Mouse (Mus musculus) granulocyte monocyte progenitor cell, adult 5-6 weeks (primary cell): ENCODE results near the gene Morf4l1. TPM values are rescaled to one million over a fixed set of nuclear protein-coding genes. Genes with fewer than 3 reads are reported as not detected.
"Not testable (repeated sequence)": the region's sequence is repeated elsewhere in the genome, so short reads cannot be mapped to it uniquely, and the experiment has no call there.

Experiments used
- ATAC-seq: replicated peaks from 2 replicates; pipeline ENCODE4 v1.8.0; 2016; ENCODE audit warnings: mild to moderate bottlenecking, moderate TSS enrichment, inconsistent platforms; ENCODE audit not compliant: poor library complexity, severe bottlenecking
- total RNA-seq, 2 experiments: library from RNA; stranded (forward) in 1 of 2; stranded (reverse) in 1 of 2; fragments of 200-712, 200-1000 nt in 1 of 2; fragments of >200 nt in 1 of 2; fragmentation: Nextera tagmentation in 1 of 2; gene quantifications; 2 replicates each; pipeline ENCODE4 v1.2.3; 2014 to 2017

Morf4l1 gene
- total RNA-seq, 2 experiments from 2014 or later = 210 to 364 TPM

DNA sequence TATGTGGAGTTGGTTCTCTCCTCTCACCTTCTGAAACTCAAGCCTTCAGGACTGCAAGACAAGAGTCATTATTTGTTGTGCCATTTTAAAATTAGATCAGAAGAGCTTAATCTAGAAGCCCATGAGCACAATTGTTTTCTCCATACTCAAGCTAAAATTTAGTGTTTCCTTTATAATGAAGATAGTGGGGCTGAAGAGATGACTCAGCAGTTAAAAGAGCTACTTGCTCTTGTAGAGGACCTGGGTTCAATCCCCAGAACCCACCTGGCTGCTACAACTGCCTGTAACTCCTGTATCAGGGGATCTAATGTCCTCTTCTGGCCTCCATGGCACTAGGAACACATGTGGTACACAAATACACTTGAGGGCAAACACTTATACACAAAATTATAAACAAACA is 2.7 kb upstream of the Morf4l1 start:
- no peak for ATAC-seq

DNA sequence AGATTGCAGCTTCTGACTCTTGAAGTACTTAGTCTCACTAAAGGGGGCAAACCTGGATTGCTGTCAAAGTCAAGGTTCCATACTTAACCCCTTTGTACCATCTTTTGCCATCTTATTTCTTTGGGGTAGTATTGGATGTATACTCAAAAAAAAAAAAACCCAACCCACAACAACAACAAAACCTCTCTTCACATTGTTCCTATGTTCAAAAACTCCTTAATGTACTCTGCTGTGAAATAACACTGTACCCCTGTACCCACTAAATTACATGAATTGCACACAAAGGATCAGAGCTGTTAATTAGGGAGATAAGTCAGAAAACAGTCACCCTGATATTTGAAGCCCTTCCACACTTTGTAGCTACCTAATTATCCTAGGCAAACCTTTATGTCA is 730 bp upstream of the Morf4l1 start:
- no peak for ATAC-seq

DNA sequence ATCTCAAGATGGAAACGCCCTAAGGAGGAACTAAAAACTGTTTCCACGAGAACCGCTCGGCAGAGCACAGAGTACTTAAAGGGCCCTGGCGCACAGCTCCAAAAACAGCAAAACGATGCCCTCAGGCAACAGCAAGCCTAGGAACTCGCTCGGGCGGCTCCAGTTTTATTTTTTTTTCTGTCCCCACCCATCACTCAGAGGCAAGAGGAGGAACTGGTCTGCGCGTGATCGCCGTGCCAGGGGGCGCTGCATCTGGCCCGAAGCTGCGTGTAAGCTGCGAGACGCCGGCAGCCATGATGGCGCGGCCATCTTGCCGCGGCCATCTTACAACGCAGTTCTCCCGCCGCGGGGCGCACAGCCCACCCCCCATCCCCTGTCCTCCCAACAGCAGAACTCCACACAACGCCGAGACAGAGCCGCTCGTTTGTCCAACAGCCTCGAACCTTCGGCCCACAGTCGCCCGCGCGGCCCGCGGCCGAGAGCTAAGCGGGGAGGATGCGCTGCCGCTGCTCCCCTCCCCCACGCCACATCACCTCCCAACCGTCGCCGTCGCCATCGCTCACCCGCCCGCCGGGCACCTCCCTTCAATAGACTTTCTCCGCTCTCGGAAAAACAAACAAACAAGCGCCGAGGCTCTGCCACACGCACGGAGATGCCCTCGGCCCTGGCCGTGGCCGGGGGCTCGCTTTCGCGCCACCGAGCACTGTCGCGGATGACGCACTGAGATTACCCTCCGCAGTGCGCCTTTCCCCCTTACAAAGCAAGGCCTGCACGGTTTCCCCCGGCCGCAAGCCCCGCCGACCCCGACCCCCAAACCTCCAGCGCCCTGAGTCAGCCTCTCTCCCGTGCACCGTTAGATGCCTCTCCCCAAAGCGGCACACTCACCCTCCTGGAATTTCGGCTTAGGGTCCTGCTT is 665 bp downstream of the Morf4l1 start:
- peak; percentile 74 for ATAC-seq

- no peak for ATAC-seq
Observed at GRCm38 (mm10) chr9:90113151-90113550, 1.4 kb downstream of the Morf4l1 start.

DNA sequence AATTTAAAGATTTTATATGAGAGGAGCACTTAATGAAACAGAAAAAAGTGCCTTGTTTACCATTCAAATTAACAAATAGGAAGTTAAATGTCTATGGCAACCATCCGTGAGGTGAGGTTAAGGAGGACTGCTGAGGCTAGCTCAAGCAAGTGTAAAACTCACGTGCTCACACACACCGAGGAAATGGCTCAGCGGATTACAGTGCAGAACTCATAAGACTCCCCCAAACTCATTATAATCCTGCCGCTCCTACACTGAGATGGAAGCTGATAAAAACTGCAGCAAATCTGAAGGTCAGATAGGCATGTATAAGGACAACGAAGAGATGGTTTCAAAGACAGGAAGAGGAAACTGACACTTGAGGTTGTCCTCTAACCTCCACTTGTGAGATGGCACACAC is 5.2 kb downstream of the Morf4l1 start:
- no peak for ATAC-seq

- no peak for ATAC-seq
Observed at GRCm38 (mm10) chr9:90108272-90108671, 6.3 kb downstream of the Morf4l1 start.

GRCm38 (mm10) chr9:90106915-90107314 is 7.7 kb downstream of the Morf4l1 start:
- ATAC-seq = peak; percentile 57

GRCm38 (mm10) chr9:90105462-90105861 is 9.1 kb downstream of the Morf4l1 start:
- ATAC-seq = peak; percentile 76

- ATAC-seq = peak; percentile 53
Observed at GRCm38 (mm10) chr9:90100760-90101159, 13.8 kb downstream of the Morf4l1 start.

- ATAC-seq = 0 out of 2 replicates have a peak, but pooled peaks have one; percentile 53
Observed at GRCm38 (mm10) chr9:90098934-90099333, 15.6 kb downstream of the Morf4l1 start.

- peak; percentile 55 for ATAC-seq
Observed at GRCm38 (mm10) chr9:90089339-90090104, 25.1 kb downstream of the Morf4l1 start.

DNA sequence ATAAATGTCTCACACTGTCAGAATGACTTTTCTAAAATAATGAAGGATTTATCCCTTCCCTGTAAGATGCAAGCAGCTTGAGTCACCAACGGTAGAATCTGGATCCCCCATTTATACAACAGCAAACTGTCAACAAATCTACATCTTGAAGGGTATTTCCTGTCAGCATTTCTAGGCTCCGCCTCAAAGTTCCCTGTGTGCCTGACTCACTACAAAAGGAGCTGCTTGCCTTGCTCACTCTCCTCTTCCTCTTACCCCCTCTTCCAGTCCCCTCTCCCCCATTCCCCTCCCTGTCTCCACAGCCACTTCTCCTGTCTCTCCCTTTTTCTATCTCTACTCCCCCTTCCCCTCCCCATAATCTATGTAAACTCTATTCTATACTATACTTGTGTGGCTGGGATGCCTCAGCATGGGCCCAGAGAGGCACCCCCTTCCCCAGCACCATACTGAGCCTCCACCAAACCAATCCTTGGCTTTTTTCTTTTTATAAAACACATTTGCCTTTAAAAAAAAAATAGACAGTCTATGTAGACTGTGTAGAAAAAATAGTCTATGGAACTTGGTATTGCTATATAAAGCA is 26.6 kb downstream of the Morf4l1 start:
- ATAC-seq = peak; percentile 33; the same call in 1 of the 2 replicates

DNA sequence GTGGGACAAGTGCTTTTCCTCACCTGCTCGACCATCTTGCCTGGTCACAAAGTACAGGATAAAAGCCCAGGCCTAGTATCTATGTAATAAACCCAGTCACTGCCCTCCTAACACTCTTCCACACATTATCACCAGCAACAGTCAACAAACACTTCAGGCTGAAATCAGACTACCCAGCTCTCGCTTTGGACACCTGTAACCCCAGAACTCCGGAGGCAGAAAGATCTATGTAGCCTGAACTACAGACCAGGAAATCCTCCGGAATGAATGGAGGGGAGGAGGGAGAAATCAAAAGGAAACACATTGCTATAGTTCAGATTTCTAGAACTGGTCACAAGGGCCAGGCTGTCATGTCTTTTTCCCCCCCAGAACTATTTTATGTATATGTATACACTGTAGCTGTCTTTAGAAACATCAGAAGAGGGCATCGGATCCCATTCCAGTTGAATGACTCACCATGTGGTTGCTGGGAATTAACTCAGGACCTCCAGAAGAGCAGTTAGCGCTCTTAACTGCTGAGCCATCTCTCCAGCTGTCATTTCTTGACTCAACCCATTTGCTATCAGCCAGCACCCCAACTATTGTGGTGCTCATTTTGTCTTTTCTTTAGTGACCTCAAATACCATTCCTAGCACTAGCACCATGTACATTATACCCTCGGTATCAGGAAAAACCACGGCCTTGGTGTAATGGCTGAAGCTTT is 29.7 kb downstream of the Morf4l1 start:
- no peak for ATAC-seq

GRCm38 (mm10) chr9:90084152-90084551 is 30.4 kb downstream of the Morf4l1 start:
- no peak for ATAC-seq

- ATAC-seq = 0 out of 2 replicates have a peak, but pooled peaks have one; percentile 8
Observed at GRCm38 (mm10) chr9:90082992-90083391, 31.6 kb downstream of the Morf4l1 start.

DNA sequence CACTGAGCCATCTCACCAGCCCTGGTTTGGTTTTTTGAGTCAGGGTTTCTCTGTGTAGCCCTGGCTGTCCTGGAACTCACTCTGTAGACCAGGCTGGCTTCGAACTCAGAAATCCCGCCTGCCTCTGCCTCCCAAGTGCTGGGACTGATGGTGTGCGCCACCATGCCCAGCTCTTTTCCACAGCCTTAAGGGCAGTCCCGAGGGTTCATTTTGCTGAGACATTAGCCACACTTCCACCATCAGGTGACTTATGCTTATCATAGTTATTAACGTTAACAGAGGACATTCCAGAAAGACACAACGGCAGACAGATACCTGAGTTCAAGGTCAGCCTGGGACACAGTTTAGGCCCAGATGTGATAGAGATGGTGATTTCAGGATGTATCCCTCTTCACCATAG is 32.6 kb downstream of the Morf4l1 start:
- not testable (repeated sequence) for ATAC-seq

- peak; percentile 65 for ATAC-seq
Observed at GRCm38 (mm10) chr9:90076849-90077461, 37.6 kb downstream of the Morf4l1 start.

DNA sequence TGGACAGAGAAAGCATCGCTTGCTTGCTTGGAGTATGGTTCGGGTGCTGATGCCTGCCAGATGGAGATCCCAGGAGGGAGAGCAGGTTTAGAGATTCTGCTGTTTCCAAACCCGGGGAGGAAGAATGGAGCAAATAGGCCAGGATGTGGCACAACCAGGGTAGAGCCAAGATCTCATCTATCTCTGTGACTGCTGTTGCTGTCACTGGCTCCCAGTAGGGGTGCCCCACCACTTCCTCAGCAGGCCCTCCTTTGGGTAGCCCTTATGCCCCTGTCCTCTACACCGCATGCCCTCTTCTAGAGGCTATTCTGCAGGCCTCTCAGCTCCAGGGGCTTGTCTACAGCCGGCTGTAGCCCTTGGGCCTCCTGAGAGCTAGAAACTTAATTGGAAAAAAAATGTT is 38.4 kb downstream of the Morf4l1 start:
- peak; percentile 62 for ATAC-seq

- ATAC-seq = peak; percentile 35
Observed at GRCm38 (mm10) chr9:90075336-90075735, 39.2 kb downstream of the Morf4l1 start.

- no peak for ATAC-seq
Observed at GRCm38 (mm10) chr9:90070174-90070573, 44.4 kb downstream of the Morf4l1 start.
